18 mouse cellular contexts compared by ENCODE assay signal in the genomic region with DNA sequence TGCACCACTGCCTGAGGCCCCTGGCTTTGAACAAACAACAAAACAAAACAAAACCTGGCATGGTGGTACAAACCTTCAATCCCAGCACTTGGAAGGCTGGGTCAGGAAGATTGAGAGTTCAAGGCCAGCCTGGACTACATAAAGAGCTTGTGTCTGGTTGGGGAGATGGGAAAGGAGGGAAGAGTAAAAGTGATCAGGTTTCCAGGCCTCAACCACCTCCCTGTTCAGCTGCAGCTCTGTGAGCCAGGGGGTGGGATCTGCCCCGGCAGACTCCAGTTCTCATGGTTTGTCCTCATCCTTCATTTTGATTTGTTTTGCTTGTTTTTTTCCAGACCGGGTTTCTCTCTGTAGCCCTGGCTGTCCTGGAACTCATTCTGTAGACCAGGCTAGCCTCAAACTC. TPM values are rescaled to one million over a fixed set of nuclear protein-coding genes. Genes with fewer than 3 reads are reported as not detected.
A peak's percentile ranks its signal among the peaks of the same experiment; 100 is the strongest.
DNase-seq lines count a peak whose midpoint lies in the region; ATAC-seq and TF ChIP-seq lines count a peak whose summit lies in the region.
"Had no signal": no experiment of that assay in that cellular context is flagged by ENCODE, and none has a peak within 500 bp of the region (broad histone marks: within the 10 kb centered on the region; RNA-seq: fewer than 3 reads in every experiment).

No protein-coding gene starts in this region.

- H3K27ac ChIP-seq in heart, postnatal 0 days (ENCODE audit: low read depth): peak overlapping the region; percentile 60; the same call in 1 of the 2 replicates
- H3K27ac ChIP-seq in CH12.LX (ENCODE audit: insufficient read depth, low read depth): 0 out of 2 replicates have a peak overlapping the region, but pooled peaks have one; percentile 19
- H3K27ac ChIP-seq in ES-E14 (ENCODE audit: insufficient read depth, low read depth, low read length, poor library complexity, severe bottlenecking): peak overlapping the region; percentile 95
- H3K27ac ChIP-seq in liver, embryonic 13.5 days: peak overlapping the region; percentile 40; the same call in 1 of the 2 replicates
- H3K27ac ChIP-seq: forebrain, embryonic 12.5 days; heart, adult 2 months; midbrain, embryonic 15.5 days had no signal

- H3K36me3 ChIP-seq in heart, postnatal 0 days (replicated peaks; ENCODE audit: control insufficient read depth, insufficient read depth, low read length): no peaks in the 10 kb centered on the region
- peaks cover 20 to 34% of the 10 kb centered on the region in 2 experiments for H3K36me3 ChIP-seq in CH12.LX (replicated peaks in 1 of 2; ENCODE audit: control insufficient read depth in 1 of 2, insufficient read depth in 1 of 2, low read length in 1 of 2)
- H3K36me3 ChIP-seq in ES-E14 (ENCODE audit: control insufficient read depth, insufficient read depth, low read length, poor library complexity, severe bottlenecking): no peaks in the 10 kb centered on the region
- H3K36me3 ChIP-seq in liver, embryonic 13.5 days: no peaks in the 10 kb centered on the region
- H3K36me3 ChIP-seq: forebrain, embryonic 12.5 days; midbrain, embryonic 15.5 days had no signal

- H3K4me1 ChIP-seq in heart, postnatal 0 days (ENCODE audit: control insufficient read depth, insufficient read depth): 0 out of 2 replicates have a peak, but pooled peaks cover 2% of the 10 kb centered on the region
- H3K4me1 ChIP-seq in CH12.LX (ENCODE audit: control insufficient read depth in 1 of 2, insufficient read depth in 2 of 2): peaks cover 49 to 89% of the 10 kb centered on the region in 2 experiments
- peaks cover 20 to 66% of the 10 kb centered on the region in 2 experiments for H3K4me1 ChIP-seq in ES-E14 (ENCODE audit: control insufficient read depth in 2 of 2, insufficient read depth in 2 of 2, low read length in 2 of 2, poor library complexity in 1 of 2)
- H3K4me1 ChIP-seq in liver, embryonic 13.5 days (replicated peaks): peaks cover 83% of the 10 kb centered on the region
- H3K4me1 ChIP-seq: midbrain, embryonic 15.5 days had no signal

- DNase-seq in heart, postnatal 0 days (ENCODE audit: low spot score): no peak
- DNase-seq in heart, postnatal 25 days (ENCODE audit: low spot score): no peak
- no peak for DNase-seq in CH12.LX (ENCODE audit: extremely low read depth)
- DNase-seq in ES-E14 (ENCODE audit: low read depth, low spot score): no peak
- no peak for DNase-seq in liver, embryonic 13.5 days
- no peak for DNase-seq in yolk sac, embryonic 10.5 days (ENCODE audit: low spot score)
- DNase-seq in cerebellum, adult 18-20 months: no peak
- no peak for DNase-seq in cerebellum, adult 9-11 months
- DNase-seq: cerebellum, adult 9-10 months; gastrocnemius, postnatal 10 days; kidney, postnatal 36 days; lung, postnatal 14 days; right cerebral cortex, postnatal 25 days had no signal

- intact Hi-C loops in heart, postnatal 25 days (cut with DNase I): no loop called here

- 74% methylated on average over 2 of the region's 2 CpGs for WGBS in heart, postnatal 0 days
- WGBS in liver, embryonic 13.5 days (ENCODE audit: insufficient replicate concordance): 43% methylated on average over 2 of the region's 2 CpGs

- no peaks in the 10 kb centered on the region for H3K79me2 ChIP-seq in CH12.LX (replicated peaks; ENCODE audit: control insufficient read depth, extremely low read depth, insufficient read depth, poor library complexity, severe bottlenecking)

- H3K4me3 ChIP-seq in heart, postnatal 0 days (ENCODE audit: low read depth, low read length): no peak overlapping the region
- no peak overlapping the region for H3K4me3 ChIP-seq in CH12.LX (replicated peaks in 1 of 3; ENCODE audit: low read depth in 2 of 3, low read length in 2 of 3, poor library complexity in 1 of 3)
- no peak overlapping the region for H3K4me3 ChIP-seq in ES-E14 (ENCODE audit: insufficient read depth in 1 of 2, low read depth in 1 of 2, low read length in 2 of 2, poor library complexity in 1 of 2, severe bottlenecking in 1 of 2)
- no peak overlapping the region for H3K4me3 ChIP-seq in liver, embryonic 13.5 days (replicated peaks)
- H3K4me3 ChIP-seq: forebrain, embryonic 12.5 days; heart, adult 2 months; megakaryocyte, embryonic 14.5 days; midbrain, embryonic 15.5 days; myocyte had no signal

- H3K9me3 ChIP-seq in heart, postnatal 0 days (replicated peaks; ENCODE audit: control insufficient read depth, low read length): no peaks in the 10 kb centered on the region
- H3K9me3 ChIP-seq in CH12.LX (replicated peaks; ENCODE audit: low read length) (no peaks in the 10 kb centered on the region), ES-E14 (ENCODE audit: control insufficient read depth, insufficient read depth, low read depth, low read length) (no peaks in the 10 kb centered on the region)
- H3K9me3 ChIP-seq in liver, embryonic 13.5 days (replicated peaks): no peaks in the 10 kb centered on the region
- H3K9me3 ChIP-seq: forebrain, embryonic 12.5 days; megakaryocyte, embryonic 14.5 days; midbrain, embryonic 15.5 days had no signal

- TF ChIP-seq EP300 in heart, postnatal 0 days (IDR thresholded peaks at IDR 0.05; ENCODE audit: low read depth): no peak
- no peak for TF ChIP-seq EP300 in CH12.LX (IDR thresholded peaks at IDR 0.05; ENCODE audit: low read length)

- TF ChIP-seq CTCF in heart, postnatal 0 days (IDR thresholded peaks at IDR 0.05; ENCODE audit: low read depth): no peak
- no peak for TF ChIP-seq CTCF in CH12.LX (conservative IDR thresholded peaks at IDR 0.05 in 1 of 2, IDR thresholded peaks at IDR 0.05 in 1 of 2; ENCODE audit: low read depth in 2 of 2, low read length in 2 of 2)

- in situ Hi-C loops in CH12.LX (cut with MboI; ENCODE audit: low pct_ligation_motif_present, low pct_unique_long_range_greater_than_20kb, low sequenced_read_pairs) (no loop called here), ES-E14 (cut with MboI; ENCODE audit: low sequenced_read_pairs in 2 of 2, unreplicated experiment in 2 of 2) (no loop called here)

- no peak overlapping the region for H3K4me2 ChIP-seq in heart, postnatal 0 days (ENCODE audit: low read depth, low read length)
- H3K4me2 ChIP-seq in CH12.LX (ENCODE audit: insufficient read depth, low read depth, poor library complexity, severe bottlenecking): no peak overlapping the region
- H3K4me2 ChIP-seq in liver, embryonic 13.5 days: no peak overlapping the region
- H3K4me2 ChIP-seq: forebrain, embryonic 12.5 days; midbrain, embryonic 15.5 days had no signal

- H3K27me3 ChIP-seq in heart, postnatal 0 days (ENCODE audit: control insufficient read depth, insufficient read depth, low read length): no peaks in the 10 kb centered on the region
- H3K27me3 ChIP-seq in CH12.LX (replicated peaks): no peaks in the 10 kb centered on the region
- H3K27me3 ChIP-seq in liver, embryonic 13.5 days: no peaks in the 10 kb centered on the region
- H3K27me3 ChIP-seq: megakaryocyte, embryonic 14.5 days; midbrain, embryonic 15.5 days had no signal

- ATAC-seq in heart, postnatal 0 days (ENCODE audit: insufficient read depth, low read depth): no peak
- no peak for ATAC-seq in liver, embryonic 13.5 days (ENCODE audit: low read depth)
- ATAC-seq: midbrain, embryonic 15.5 days had no signal

- TF ChIP-seq RAD21 in CH12.LX (IDR thresholded peaks at IDR 0.05; ENCODE audit: low read depth, low read length): no peak

- no peak for TF ChIP-seq POLR2A in CH12.LX (IDR thresholded peaks at IDR 0.05; ENCODE audit: low read depth, low read length)

- dilution Hi-C loops in CH12.LX (cut with MboI; ENCODE audit: extremely low pct_ligation_motif_present, extremely low pct_unique_long_range_greater_than_20kb, low sequenced_read_pairs): no loop called here

- no peak overlapping the region for H3K9ac ChIP-seq in heart, postnatal 0 days (replicated peaks; ENCODE audit: low read depth, low read length)
- H3K9ac ChIP-seq in CH12.LX (ENCODE audit: insufficient read depth, low read depth): no peak overlapping the region
- H3K9ac ChIP-seq in ES-E14 (ENCODE audit: insufficient read depth, low read depth, low read length, poor library complexity, severe bottlenecking): peak overlapping the region; percentile 40; the same call in 1 of the 2 replicates
- H3K9ac ChIP-seq in liver, embryonic 13.5 days: no peak overlapping the region
- H3K9ac ChIP-seq: forebrain, embryonic 12.5 days; midbrain, embryonic 15.5 days had no signal

RNA-seq across cellular contexts. Expression of gene Sh3bgrl3, which starts 12.1 kb away (rescaled TPM):
- total RNA-seq in heart, postnatal 0 days (2014; rRNA removed; ENCODE audit: low replicate concordance): 49.7 and 67.6 TPM in 2 replicates
- polyA plus RNA-seq in heart, postnatal 0 days (2015; fragmentation: Nextera tagmentation; extraction: Ambion mirVana): 140 and 150 TPM in 2 replicates
- total RNA-seq in heart, postnatal 25 days (2021): 10 to 100 TPM; 38.8 to 41.8 TPM
- 151 and 153 TPM in 2 replicates for total RNA-seq in CH12.LX (2012; rRNA removed)
- 104 and 128 TPM in 2 replicates for total RNA-seq in CH12.LX (2014; rRNA removed)
- 289 and 362 TPM in 2 replicates for polyA plus RNA-seq in CH12.LX (2012; ENCODE audit: insufficient read length, low read depth)
- 87.2 and 96.5 TPM in 2 replicates for total RNA-seq in ES-E14 (2012; rRNA removed)
- polyA plus RNA-seq in liver, embryonic 13.5 days (2015; fragmentation: Nextera tagmentation; extraction: Ambion mirVana): 158 and 171 TPM in 2 replicates

RNA-seq across cellular contexts. Expression of gene Ubxn11, which starts 14.1 kb away (rescaled TPM):
- total RNA-seq in heart, postnatal 0 days (2014; rRNA removed; ENCODE audit: low replicate concordance): not detected in 2 replicates
- 0.97 and 1.2 TPM in 2 replicates for polyA plus RNA-seq in heart, postnatal 0 days (2015; fragmentation: Nextera tagmentation; extraction: Ambion mirVana)
- total RNA-seq in heart, postnatal 25 days (2021): 1 to 10 TPM; 1.1 to 1.5 TPM
- total RNA-seq in CH12.LX (2012; rRNA removed) (12.3 and 18.8 TPM in 2 replicates), CH12.LX (2014; rRNA removed) (6.0 and 6.6 TPM in 2 replicates), ES-E14 (2012; rRNA removed) (12.4 and 23.3 TPM in 2 replicates)
- polyA plus RNA-seq in CH12.LX (2012; ENCODE audit: insufficient read length, low read depth): 35.9 and 38.8 TPM in 2 replicates
- 1.7 and 2.3 TPM in 2 replicates for polyA plus RNA-seq in liver, embryonic 13.5 days (2015; fragmentation: Nextera tagmentation; extraction: Ambion mirVana)

RNA-seq across cellular contexts. Expression of gene Cd52, which starts 21.6 kb away (rescaled TPM):
- total RNA-seq in heart, postnatal 0 days (2014; rRNA removed; ENCODE audit: low replicate concordance): 10.5 TPM in 1 of 2 replicates, not detected in the other
- polyA plus RNA-seq in heart, postnatal 0 days (2015; fragmentation: Nextera tagmentation; extraction: Ambion mirVana): 9.3 and 10.5 TPM in 2 replicates
- total RNA-seq in heart, postnatal 25 days (2021): 1 to 10 TPM; 3.6 to 4.5 TPM
- total RNA-seq in CH12.LX (2012; rRNA removed) (2,306 and 3,109 TPM in 2 replicates), CH12.LX (2014; rRNA removed) (4,323 and 5,448 TPM in 2 replicates), ES-E14 (2012; rRNA removed) (1.5 and 13.0 TPM in 2 replicates)
- polyA plus RNA-seq in CH12.LX (2012; ENCODE audit: insufficient read length, low read depth): 1,849 and 1,886 TPM in 2 replicates
- polyA plus RNA-seq in liver, embryonic 13.5 days (2015; fragmentation: Nextera tagmentation; extraction: Ambion mirVana): 24.6 and 27.7 TPM in 2 replicates
- polyA plus RNA-seq: myocyte had no signal

RNA-seq across cellular contexts. Expression of gene Crybg2, which starts 55.9 kb away (rescaled TPM):
- 0.08 and 6.6 TPM in 2 replicates for total RNA-seq in heart, postnatal 0 days (2014; rRNA removed; ENCODE audit: low replicate concordance)
- 0.11 TPM in 1 of 2 replicates, not detected in the other for polyA plus RNA-seq in heart, postnatal 0 days (2015; fragmentation: Nextera tagmentation; extraction: Ambion mirVana)
- total RNA-seq in heart, postnatal 25 days (2021): not detected
- total RNA-seq in CH12.LX (2012; rRNA removed) (9.2 and 10.6 TPM in 2 replicates), CH12.LX (2014; rRNA removed) (3.0 and 3.6 TPM in 2 replicates), ES-E14 (2012; rRNA removed) (12.6 and 30.9 TPM in 2 replicates)
- polyA plus RNA-seq in CH12.LX (2012; ENCODE audit: insufficient read length, low read depth): 15.6 and 15.9 TPM in 2 replicates
- polyA plus RNA-seq in liver, embryonic 13.5 days (2015; fragmentation: Nextera tagmentation; extraction: Ambion mirVana): 0.22 and 0.25 TPM in 2 replicates
- total RNA-seq: gastrocnemius, postnatal 10 days; heart, adult 2 months had no signal

Comparison
In these comparisons a context has a peak if more than half of its experiments do, and no peak if none do; other contexts are left out.
1. H3K27ac ChIP-seq: peak in every context shown above with its lines; median percentile 95 in ES-E14; 60 in heart, postnatal 0 days; 40 in liver, embryonic 13.5 days; 19 in CH12.LX.
2. RNA of gene Cd52, which starts 21.6 kb away (total RNA-seq): 2,306 to 5,448 TPM in CH12.LX; 1.5 to 13.0 TPM in ES-E14, 3.6 to 4.5 TPM in heart, postnatal 25 days and 10.5 TPM in heart, postnatal 0 days; every median in the first group is over 100 times any median in the second.